In genomic region chr2:172739041-172739491, GRCm38 (mm10) we compare ENCODE assay signal across 12 mouse cellular contexts.
DNase-seq lines count a peak whose midpoint lies in the region; ATAC-seq and TF ChIP-seq lines count a peak whose summit lies in the region.
"Had no signal": no experiment of that assay in that cellular context is flagged by ENCODE, and none has a peak within 500 bp of the region (broad histone marks: within the 10 kb centered on the region; RNA-seq: fewer than 3 reads in every experiment).

No protein-coding gene starts in this region.

- H3K4me3 ChIP-seq in hindbrain, embryonic 11.5 days (ENCODE audit: low read depth, low read length) = no peak overlapping the region
- no peak overlapping the region for H3K4me3 ChIP-seq in hindbrain, embryonic 13.5 days
- peak overlapping the region; percentile 51; the same call in 1 of the 2 replicates for H3K4me3 ChIP-seq in E14TG2a.4 (replicated peaks; ENCODE audit: low read length)

- H3K4me2 ChIP-seq in hindbrain, embryonic 11.5 days (replicated peaks; ENCODE audit: low read depth, low read length) = 0 out of 2 replicates have a peak overlapping the region, but pooled peaks have one; percentile 9
- H3K4me2 ChIP-seq in hindbrain, embryonic 13.5 days = no peak overlapping the region

- H3K9ac ChIP-seq in hindbrain, embryonic 11.5 days (ENCODE audit: low read depth, low read length) = no peak overlapping the region
- no peak overlapping the region for H3K9ac ChIP-seq in hindbrain, embryonic 13.5 days
- H3K9ac ChIP-seq: liver, embryonic 14.5 days had no signal

- H3K27ac ChIP-seq in hindbrain, embryonic 11.5 days (ENCODE audit: low read depth, low read length) = no peak overlapping the region
- H3K27ac ChIP-seq in hindbrain, embryonic 13.5 days = no peak overlapping the region
- H3K27ac ChIP-seq: liver, embryonic 14.5 days had no signal

- ATAC-seq in hindbrain, embryonic 11.5 days (ENCODE audit: low FRiP score) = peak; percentile 45
- no peak for ATAC-seq in hindbrain, embryonic 13.5 days (ENCODE audit: low FRiP score)
- no peak for ATAC-seq in activated CD4-positive, CD25-positive, alpha-beta regulatory T cell, adult 4 months

- 0 out of 2 replicates have a peak, but pooled peaks cover 2% of the 10 kb centered on the region for H3K4me1 ChIP-seq in hindbrain, embryonic 11.5 days (replicated peaks; ENCODE audit: control insufficient read depth, insufficient read depth, low read length)
- peaks cover 9% of the 10 kb centered on the region; the same call in 1 of the 2 replicates for H3K4me1 ChIP-seq in hindbrain, embryonic 13.5 days (replicated peaks)
- peaks cover 69% of the 10 kb centered on the region for H3K4me1 ChIP-seq in E14TG2a.4 (replicated peaks; ENCODE audit: low read depth, low read length)

- no peaks in the 10 kb centered on the region for H3K36me3 ChIP-seq in hindbrain, embryonic 11.5 days (ENCODE audit: control insufficient read depth, insufficient read depth, low read length)
- no peaks in the 10 kb centered on the region for H3K36me3 ChIP-seq in hindbrain, embryonic 13.5 days
- no peaks in the 10 kb centered on the region for H3K36me3 ChIP-seq in E14TG2a.4 (ENCODE audit: insufficient read depth, low read length)

- no peak for DNase-seq in hindbrain, embryonic 11.5 days (ENCODE audit: low spot score)
- peak; percentile 70 for DNase-seq in embryo, embryonic 11 days
- DNase-seq in lung, postnatal 10 days = peak; percentile 37
- no peak for DNase-seq in heart, adult 9 months (ENCODE audit: low spot score in 2 of 2)
- no peak for DNase-seq in cerebellum, adult 11 months
- DNase-seq: adrenal gland, postnatal 36 days; gastrocnemius, postnatal 36 days; kidney, postnatal 14 days had no signal

- H3K9me3 ChIP-seq in hindbrain, embryonic 11.5 days (ENCODE audit: control insufficient read depth, low read length) = no peaks in the 10 kb centered on the region
- H3K9me3 ChIP-seq in hindbrain, embryonic 13.5 days = no peaks in the 10 kb centered on the region
- H3K9me3 ChIP-seq in E14TG2a.4 (ENCODE audit: low read length) = no peaks in the 10 kb centered on the region

- WGBS in hindbrain, embryonic 11.5 days = 6% methylated on average over 11 of the region's 11 CpGs
- WGBS in hindbrain, embryonic 13.5 days = 5% methylated on average over 11 of the region's 11 CpGs

- no peak for TF ChIP-seq CTCF in E14TG2a.4 (conservative IDR thresholded peaks at IDR 0.05; ENCODE audit: low read length)

- peaks cover 79% of the 10 kb centered on the region for H3K27me3 ChIP-seq in hindbrain, embryonic 11.5 days (ENCODE audit: control insufficient read depth, insufficient read depth, low read length)
- H3K27me3 ChIP-seq in hindbrain, embryonic 13.5 days = peaks cover 94% of the 10 kb centered on the region
- peaks cover 88% of the 10 kb centered on the region for H3K27me3 ChIP-seq in E14TG2a.4 (ENCODE audit: insufficient read depth, low read length)

Comparison
In these comparisons a context has a peak if more than half of its experiments do, and no peak if none do; other contexts are left out.
1. DNase-seq: peak in embryo, embryonic 11 days (single experiment) and lung, postnatal 10 days (single experiment); none in hindbrain, embryonic 11.5 days (single experiment), heart, adult 9 months (0 of 2) and cerebellum, adult 11 months (single experiment).